Mouse (Mus musculus) myocyte (in vitro differentiated cells): ENCODE results near the gene Card10.

Experiments
- E2F4 ChIP-seq: IDR thresholded peaks from one replicate; pipeline ENCODE4 v1.6.1; 2011; ENCODE audit warnings: mild to moderate bottlenecking, control low read depth, moderate library complexity; ENCODE audit not compliant: insufficient read depth
- MAX ChIP-seq: IDR thresholded peaks from one replicate; pipeline ENCODE4 v1.6.1; 2011; ENCODE audit warnings: low read depth, mild to moderate bottlenecking, control low read depth
- MYOD1 ChIP-seq, 3 experiments: IDR thresholded peaks; one replicate each; pipeline ENCODE4 v1.6.1; 2011; ENCODE audit warnings: control low read depth in 2 of 3, low read depth in 2 of 3, mild to moderate bottlenecking in 2 of 3, moderate library complexity in 1 of 3; ENCODE audit not compliant: insufficient read length in 2 of 3, control insufficient read depth in 1 of 3
- POLR2A ChIP-seq: IDR thresholded peaks from one replicate; pipeline ENCODE4 v1.6.1; 2011; ENCODE audit warnings: low read depth, mild to moderate bottlenecking, control low read depth, moderate library complexity; ENCODE audit not compliant: insufficient read length
- REST ChIP-seq: IDR thresholded peaks from one replicate; pipeline ENCODE4 v1.6.1; 2011; ENCODE audit warnings: mild to moderate bottlenecking, control low read depth, moderate library complexity; ENCODE audit not compliant: insufficient read depth, insufficient read length
- USF1 ChIP-seq: IDR thresholded peaks from one replicate; pipeline ENCODE4 v1.6.1; 2011; ENCODE audit warnings: low read depth, mild to moderate bottlenecking, control low read depth, moderate library complexity

DNA sequence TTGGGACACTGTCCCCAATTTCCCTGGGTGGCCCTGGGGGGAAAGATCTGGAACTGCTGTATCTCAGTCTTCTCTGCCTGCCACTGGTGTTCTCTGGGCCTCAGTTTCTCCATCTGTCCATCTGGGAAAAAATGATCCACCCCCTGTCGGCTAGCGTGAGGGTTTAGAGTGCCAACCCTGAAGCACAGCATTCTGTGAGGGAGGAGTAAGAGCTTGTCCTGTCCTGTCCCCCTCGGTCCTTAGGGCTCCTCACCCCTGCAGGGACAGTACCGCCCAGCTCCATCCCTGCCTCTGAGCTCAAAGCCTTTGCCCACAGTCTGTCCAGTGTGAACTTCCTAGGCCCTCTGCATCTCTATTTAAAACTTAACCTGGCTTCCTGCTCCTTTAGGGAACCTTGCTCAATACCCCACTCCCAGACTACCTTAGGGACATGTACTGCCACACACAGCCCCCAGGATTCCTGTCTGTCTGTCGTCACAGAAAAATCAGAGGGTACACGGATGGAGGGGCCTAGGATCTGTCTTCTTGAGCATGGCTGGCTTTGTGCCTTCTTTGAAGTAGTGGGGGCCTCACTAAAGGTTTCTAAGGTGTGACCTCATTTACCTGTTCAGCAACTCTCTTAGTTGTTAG lies 38.4 kb upstream of the Card10 start:
- TF ChIP-seq USF1: no peak
- no peak for TF ChIP-seq MAX
- no peak for TF ChIP-seq REST
- no peak for TF ChIP-seq POLR2A
- no peak for TF ChIP-seq MYOD1 (IDR thresholded peaks at IDR 0.05; ENCODE audit: control insufficient read depth in 1 of 3, insufficient read length in 2 of 3, low read depth in 2 of 3)
- TF ChIP-seq E2F4: no peak
